Mouse (Mus musculus) heart, postnatal 0 days (tissue): ENCODE results near the gene Nt5dc3.

ENCODE experiments used
- CTCF ChIP-seq: IDR thresholded peaks from 2 replicates; pipeline ENCODE4 v1.5.1; 2016; ENCODE audit warnings: antibody characterized with exemption, control low read depth, low read depth
- EP300 ChIP-seq: IDR thresholded peaks from 2 replicates; pipeline ENCODE4 v1.6.1; 2016; ENCODE audit warnings: antibody characterized with exemption, low read depth

DNA sequence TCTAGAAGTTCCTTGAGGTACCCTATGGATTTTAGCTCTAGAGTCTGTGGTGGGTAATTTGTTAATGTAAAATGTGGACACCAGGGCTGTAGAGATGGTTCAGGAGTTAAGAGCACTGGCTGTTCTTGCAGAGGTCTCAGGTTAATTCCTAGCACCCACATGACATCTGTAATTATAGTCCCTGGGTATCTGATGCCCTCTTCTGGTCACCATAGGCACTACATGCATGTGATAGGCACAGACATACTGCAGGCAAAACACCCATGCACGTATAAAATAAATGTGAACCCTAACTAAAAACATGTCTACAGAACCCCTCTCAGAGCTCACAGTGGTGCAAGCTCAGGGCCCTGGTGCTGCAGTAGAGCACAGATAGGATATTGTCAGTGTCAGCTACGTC is 50.7 kb downstream of the Nt5dc3 start:
- peak; percentile 31 for TF ChIP-seq CTCF
- TF ChIP-seq EP300: no peak
